Mouse (Mus musculus): ENCODE results near the gene Ccdc85c. TPM values are rescaled to one million over a fixed set of nuclear protein-coding genes. Genes with fewer than 3 reads are reported as not detected.

Ccdc85c gene
- polyA plus RNA-seq, 2 experiments: 6.1 to 9.9 TPM

- no peak for TF ChIP-seq POLR2A (IDR thresholded peaks at IDR 0.05; ENCODE audit: borderline replicate concordance, extremely low read depth, insufficient read depth, insufficient read length)
- H3K9ac ChIP-seq (ENCODE audit: low read depth, low read length, severe bottlenecking): peak within 1 kb of the TSS; percentile 70
- peaks cover 5% of the 10 kb centered on the region; the same call in 1 of the 2 replicates for H3K27me3 ChIP-seq (ENCODE audit: control insufficient read depth, insufficient read depth, low read length)
- DNase-seq (ENCODE audit: low spot score) (no peak), ATAC-seq (ENCODE audit: low FRiP score, low read depth) (peak; percentile 68)
- peak within 1 kb of the TSS; percentile 96 for H3K4me2 ChIP-seq (replicated peaks; ENCODE audit: low read depth, low read length, severe bottlenecking)
- no peaks in the 10 kb centered on the region for H3K36me3 ChIP-seq (ENCODE audit: control insufficient read depth, insufficient read depth, low read length)
- H3K27ac ChIP-seq (replicated peaks; ENCODE audit: low read depth, low read length): no peak within 1 kb of the TSS
- H3K4me3 ChIP-seq (replicated peaks; ENCODE audit: low read length): peak within 1 kb of the TSS; percentile 62
- WGBS: 4% methylated on average over 56 of the region's 67 CpGs
- no peaks in the 10 kb centered on the region for H3K9me3 ChIP-seq (ENCODE audit: control insufficient read depth, low read length)
- H3K4me1 ChIP-seq (ENCODE audit: control insufficient read depth, insufficient read depth, low read length): peaks cover 12% of the 10 kb centered on the region; the same call in 1 of the 2 replicates
These were observed 30.9 kb upstream of the Ccdc85c start, which contains the start of gene Hhipl1 for GRCm38 (mm10) chr12:108305812-108306794. Gene Hhipl1 (plus strand): TSS chr12:108306270.

DNA sequence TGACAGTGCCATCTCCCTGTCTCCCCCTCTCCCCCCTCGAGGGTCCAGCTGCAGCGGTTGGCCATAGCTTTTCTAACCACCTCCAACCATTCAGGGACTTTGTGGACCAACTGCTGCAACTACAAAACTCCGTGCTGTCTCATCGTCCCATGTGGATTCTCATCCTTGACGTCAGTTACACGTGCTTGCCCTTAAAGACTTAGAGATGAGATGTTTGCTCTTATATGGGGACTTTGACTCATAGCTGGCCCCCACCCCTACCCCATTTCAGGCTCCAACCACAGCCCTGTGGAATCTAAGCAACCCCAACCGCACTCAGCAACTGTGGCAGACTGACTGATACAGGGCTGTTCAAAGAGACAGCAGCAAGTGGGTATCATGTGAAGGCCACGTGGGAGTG lies 29.9 kb upstream of the Ccdc85c start:
- H3K4me2 ChIP-seq (replicated peaks; ENCODE audit: low read depth, low read length, severe bottlenecking): no peak overlapping the region

GRCm38 (mm10) chr12:108303778-108304365 lies 28.6 kb upstream of the Ccdc85c start:
- no peak overlapping the region for H3K27ac ChIP-seq (replicated peaks; ENCODE audit: low read depth, low read length)
- H3K4me3 ChIP-seq (replicated peaks; ENCODE audit: low read length): no peak overlapping the region
- WGBS: 49% methylated on average over 6 of the region's 6 CpGs
- H3K36me3 ChIP-seq (ENCODE audit: control insufficient read depth, insufficient read depth, low read length): no peaks in the 10 kb centered on the region
- ATAC-seq (ENCODE audit: low FRiP score, low read depth) (no peak), DNase-seq (ENCODE audit: low spot score) (no peak)
- TF ChIP-seq POLR2A (IDR thresholded peaks at IDR 0.05; ENCODE audit: borderline replicate concordance, extremely low read depth, insufficient read depth, insufficient read length): no peak
- peaks cover 12% of the 10 kb centered on the region; the same call in 1 of the 2 replicates for H3K4me1 ChIP-seq (ENCODE audit: control insufficient read depth, insufficient read depth, low read length)
- H3K27me3 ChIP-seq (ENCODE audit: control insufficient read depth, insufficient read depth, low read length): peaks cover 5% of the 10 kb centered on the region; the same call in 1 of the 2 replicates
- no peak overlapping the region for H3K9ac ChIP-seq (ENCODE audit: low read depth, low read length, severe bottlenecking)
- no peaks in the 10 kb centered on the region for H3K9me3 ChIP-seq (ENCODE audit: control insufficient read depth, low read length)
- no peak overlapping the region for H3K4me2 ChIP-seq (replicated peaks; ENCODE audit: low read depth, low read length, severe bottlenecking)

More for the DNA sequence above, 29.9 kb upstream of the Ccdc85c start:
- ATAC-seq (ENCODE audit: low FRiP score, low read depth): no peak
- H3K4me3 ChIP-seq (replicated peaks; ENCODE audit: low read length): 0 out of 2 replicates have a peak overlapping the region, but pooled peaks have one; percentile 62
- no peak for DNase-seq (ENCODE audit: low spot score)
- no peak overlapping the region for H3K27ac ChIP-seq (replicated peaks; ENCODE audit: low read depth, low read length)
- peaks cover 12% of the 10 kb centered on the region; the same call in 1 of the 2 replicates for H3K4me1 ChIP-seq (ENCODE audit: control insufficient read depth, insufficient read depth, low read length)
- no peaks in the 10 kb centered on the region for H3K36me3 ChIP-seq (ENCODE audit: control insufficient read depth, insufficient read depth, low read length)
- peaks cover 5% of the 10 kb centered on the region; the same call in 1 of the 2 replicates for H3K27me3 ChIP-seq (ENCODE audit: control insufficient read depth, insufficient read depth, low read length)
- no peaks in the 10 kb centered on the region for H3K9me3 ChIP-seq (ENCODE audit: control insufficient read depth, low read length)
- WGBS: 72% methylated on average over 8 of the region's 8 CpGs
- no peak for TF ChIP-seq POLR2A (IDR thresholded peaks at IDR 0.05; ENCODE audit: borderline replicate concordance, extremely low read depth, insufficient read depth, insufficient read length)
- no peak overlapping the region for H3K9ac ChIP-seq (ENCODE audit: low read depth, low read length, severe bottlenecking)

DNA sequence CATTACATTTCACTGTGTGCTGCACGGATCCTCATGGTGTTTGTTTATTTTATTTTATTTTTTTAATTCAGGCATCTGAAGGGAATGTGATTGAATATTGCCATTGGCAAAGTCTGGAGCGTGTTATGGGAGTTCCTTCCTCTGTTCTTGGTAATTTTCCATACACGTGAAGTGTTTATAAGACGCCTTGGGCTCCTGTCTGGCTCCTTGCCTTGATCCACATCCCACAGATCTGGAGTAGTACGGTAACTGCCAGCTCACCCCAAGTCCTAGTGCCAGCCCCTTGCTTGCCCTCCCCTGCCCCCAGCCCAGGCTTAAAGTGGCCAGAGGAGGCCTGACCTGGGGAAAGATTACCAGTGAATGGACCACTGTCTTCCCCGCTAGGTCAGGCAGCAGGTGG lies 25.8 kb upstream of the Ccdc85c start:
- ATAC-seq (ENCODE audit: low FRiP score, low read depth): peak; percentile 38
- no peak overlapping the region for H3K9ac ChIP-seq (ENCODE audit: low read depth, low read length, severe bottlenecking)
- 45% methylated on average over 6 of the region's 6 CpGs for WGBS
- no peaks in the 10 kb centered on the region for H3K9me3 ChIP-seq (ENCODE audit: control insufficient read depth, low read length)
- no peak overlapping the region for H3K4me2 ChIP-seq (replicated peaks; ENCODE audit: low read depth, low read length, severe bottlenecking)
- peaks cover 4% of the 10 kb centered on the region; the same call in 1 of the 2 replicates for H3K4me1 ChIP-seq (ENCODE audit: control insufficient read depth, insufficient read depth, low read length)
- TF ChIP-seq POLR2A (IDR thresholded peaks at IDR 0.05; ENCODE audit: borderline replicate concordance, extremely low read depth, insufficient read depth, insufficient read length): no peak
- H3K36me3 ChIP-seq (ENCODE audit: control insufficient read depth, insufficient read depth, low read length): no peaks in the 10 kb centered on the region
- no peak overlapping the region for H3K4me3 ChIP-seq (replicated peaks; ENCODE audit: low read length)
- 0 out of 2 replicates have a peak overlapping the region, but pooled peaks have one; percentile 26 for H3K27ac ChIP-seq (replicated peaks; ENCODE audit: low read depth, low read length)
- H3K27me3 ChIP-seq (ENCODE audit: control insufficient read depth, insufficient read depth, low read length): peaks cover 2% of the 10 kb centered on the region; the same call in 1 of the 2 replicates
- DNase-seq (ENCODE audit: low spot score): peak; percentile 40

DNA sequence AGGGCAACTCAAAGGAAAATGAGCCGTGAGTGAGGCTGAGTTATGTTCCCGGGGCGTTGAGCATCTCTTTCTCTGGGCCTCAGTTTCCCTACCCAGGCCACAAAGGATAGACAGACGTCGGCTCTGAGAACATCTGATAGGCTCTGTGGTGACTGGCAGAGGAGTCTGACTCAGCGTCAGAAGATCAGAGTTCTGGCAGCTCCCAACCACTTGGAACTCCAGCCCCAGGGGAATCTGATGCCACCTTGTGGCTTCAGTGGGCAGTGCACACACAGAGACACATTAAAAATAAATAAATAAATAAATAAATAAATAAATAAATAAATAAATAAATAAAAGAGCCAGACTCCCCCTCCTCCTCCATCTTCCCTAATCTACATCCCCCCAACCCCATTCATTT lies 21.8 kb upstream of the Ccdc85c start:
- no peak overlapping the region for H3K4me2 ChIP-seq (replicated peaks; ENCODE audit: low read depth, low read length, severe bottlenecking)
- WGBS: 81% methylated on average over 6 of the region's 6 CpGs

More for the DNA sequence above, 21.8 kb upstream of the Ccdc85c start:
- no peak for TF ChIP-seq POLR2A (IDR thresholded peaks at IDR 0.05; ENCODE audit: borderline replicate concordance, extremely low read depth, insufficient read depth, insufficient read length)
- H3K9me3 ChIP-seq (ENCODE audit: control insufficient read depth, low read length): no peaks in the 10 kb centered on the region
- no peak overlapping the region for H3K27ac ChIP-seq (replicated peaks; ENCODE audit: low read depth, low read length)
- no peaks in the 10 kb centered on the region for H3K27me3 ChIP-seq (ENCODE audit: control insufficient read depth, insufficient read depth, low read length)
- H3K36me3 ChIP-seq (ENCODE audit: control insufficient read depth, insufficient read depth, low read length): no peaks in the 10 kb centered on the region
- no peak overlapping the region for H3K4me3 ChIP-seq (replicated peaks; ENCODE audit: low read length)
- ATAC-seq (ENCODE audit: low FRiP score, low read depth) (no peak), DNase-seq (ENCODE audit: low spot score) (no peak)
- H3K9ac ChIP-seq (ENCODE audit: low read depth, low read length, severe bottlenecking): no peak overlapping the region
- no peaks in the 10 kb centered on the region for H3K4me1 ChIP-seq (ENCODE audit: control insufficient read depth, insufficient read depth, low read length)

Measured in limb, embryonic 14.5 days (tissue).